Mouse (Mus musculus) heart, embryonic 11.5 days (tissue): Measurements from ENCODE around the gene Scrn1. TPM values are rescaled to one million over a fixed set of nuclear protein-coding genes. Genes with fewer than 3 reads are reported as not detected.

ENCODE experiments used
- ATAC-seq: fragments of 200-750 bp; cut with Nextera tagmentation; replicated peaks from 2 replicates; pipeline ENCODE4 v1.8.0; 2017; ENCODE audit warnings: moderate library complexity; ENCODE audit not compliant: insufficient number of reproducible peaks, low FRiP score, low TSS enrichment
- H3K27ac ChIP-seq: fragments of 300-500 bp; sonication (generic); 2 replicates; pipeline ENCODE4 v1.5.1; 2014; ENCODE audit warnings: mild to moderate bottlenecking, low read depth, low read length
- H3K27me3 ChIP-seq: fragments of 300-500 bp; sonication (generic); 2 replicates; pipeline ENCODE4 v1.6.1; 2014; ENCODE audit warnings: mild to moderate bottlenecking, low read length, mixed read lengths; ENCODE audit not compliant: control insufficient read depth, insufficient read depth
- H3K36me3 ChIP-seq: fragments of 300-500 bp; sonication (generic); 2 replicates; pipeline ENCODE4 v1.6.1; 2014; ENCODE audit warnings: mild to moderate bottlenecking, low read length, moderate library complexity, mixed read lengths; ENCODE audit not compliant: control insufficient read depth, insufficient read depth
- H3K4me1 ChIP-seq: fragments of 300-500 bp; sonication (generic); 2 replicates; pipeline ENCODE4 v1.6.1; 2014; ENCODE audit warnings: low read length; ENCODE audit not compliant: control insufficient read depth, insufficient read depth
- H3K4me2 ChIP-seq: fragments of 300-500 bp; sonication (generic); 2 replicates; pipeline ENCODE4 v1.6.1; 2014; ENCODE audit warnings: mild to moderate bottlenecking, moderate library complexity
- H3K4me3 ChIP-seq: fragments of 300-500 bp; sonication (generic); 2 replicates; pipeline ENCODE4 v1.5.1; 2014; ENCODE audit warnings: low read depth, low read length
- H3K9ac ChIP-seq: fragments of 300-500 bp; sonication (generic); 2 replicates; pipeline ENCODE4 v1.6.1; 2014; ENCODE audit warnings: mild to moderate bottlenecking, low read depth, low read length, moderate library complexity
- H3K9me3 ChIP-seq: fragments of 300-500 bp; sonication (generic); replicated peaks from 2 replicates; pipeline ENCODE4 v1.6.1; 2016; ENCODE audit warnings: low read length; ENCODE audit not compliant: control insufficient read depth
- WGBS: fragments of 180-500 bp; shearing (Covaris S2); extraction: QIAGEN DNeasy Blood & Tissue Kit; methylation state at CpG from one replicate; pipeline ENCODE4 v1.1.7; 2014; ENCODE audit not compliant: insufficient replicate concordance; 5-methylcytosine and 5-hydroxymethylcytosine counted together
- polyA plus RNA-seq: library from polyadenylated mRNA; unstranded; fragments of >200 nt; fragmentation: Nextera tagmentation; extraction: Ambion mirVana; gene quantifications from 2 replicates; pipeline ENCODE4 v1.2.1, GENCODE M21; 2014

Gene Scrn1
- polyA plus RNA-seq, 1 experiment from 2014 or later: 15.5 TPM

GRCm38 (mm10) chr6:54485435-54485901 lies 80.8 kb downstream of the Scrn1 start:
- no peaks in the 10 kb centered on the region for H3K36me3 ChIP-seq
- WGBS: 8% methylated on average over 25 of the region's 25 CpGs
- H3K4me3 ChIP-seq: peak overlapping the region; percentile 37
- H3K27ac ChIP-seq: no peak overlapping the region
- ATAC-seq: no peak; the same call in 1 of the 2 replicates
- H3K4me2 ChIP-seq: peak overlapping the region; percentile 72
- peak overlapping the region; percentile 58; the same call in 1 of the 2 replicates for H3K9ac ChIP-seq
- peaks cover 10% of the 10 kb centered on the region; the same call in 1 of the 2 replicates for H3K27me3 ChIP-seq
- no peaks in the 10 kb centered on the region for H3K9me3 ChIP-seq
- H3K4me1 ChIP-seq: no peaks in the 10 kb centered on the region

GRCm38 (mm10) chr6:54485000-54485399 lies 81.3 kb downstream of the Scrn1 start:
- WGBS: 15% methylated on average over 12 of the region's 12 CpGs
- H3K27ac ChIP-seq: no peak overlapping the region
- ATAC-seq: no peak
- H3K27me3 ChIP-seq: peaks cover 10% of the 10 kb centered on the region; the same call in 1 of the 2 replicates
- no peaks in the 10 kb centered on the region for H3K9me3 ChIP-seq
- no peak overlapping the region for H3K9ac ChIP-seq
- no peaks in the 10 kb centered on the region for H3K4me1 ChIP-seq
- H3K4me3 ChIP-seq: peak overlapping the region; percentile 37
- H3K36me3 ChIP-seq: no peaks in the 10 kb centered on the region
- peak overlapping the region; percentile 72 for H3K4me2 ChIP-seq

- Histone ChIP-seq H3K4me1 (0 out of 2 replicates have a peak, but pooled peaks cover 1% of the 10 kb centered on the region), H3K27ac (no peak overlapping the region), H3K36me3 (no peaks in the 10 kb centered on the region), H3K4me3 (no peak overlapping the region), H3K9ac (no peak overlapping the region), H3K27me3 (peaks cover 7% of the 10 kb centered on the region; the same call in 1 of the 2 replicates), H3K4me2 (no peak overlapping the region), H3K9me3 (no peaks in the 10 kb centered on the region)
- WGBS: 62% methylated on average over 15 of the region's 15 CpGs
- no peak for ATAC-seq
Observed at GRCm38 (mm10) chr6:54481390-54482112, 84.7 kb downstream of the Scrn1 start.

GRCm38 (mm10) chr6:54478646-54479324 lies 87.5 kb downstream of the Scrn1 start:
- Histone ChIP-seq H3K27me3 (no peaks in the 10 kb centered on the region), H3K4me1 (peaks cover 15% of the 10 kb centered on the region), H3K9me3 (no peaks in the 10 kb centered on the region), H3K9ac (no peak overlapping the region), H3K27ac (no peak overlapping the region), H3K4me3 (no peak overlapping the region), H3K4me2 (no peak overlapping the region), H3K36me3 (no peaks in the 10 kb centered on the region)
- 62% methylated on average over 5 of the region's 5 CpGs for WGBS
- no peak for ATAC-seq

GRCm38 (mm10) chr6:54475926-54476667 lies 90.2 kb downstream of the Scrn1 start:
- H3K4me2 ChIP-seq: no peak overlapping the region
- H3K36me3 ChIP-seq: no peaks in the 10 kb centered on the region
- no peak overlapping the region for H3K9ac ChIP-seq
- WGBS: 81% methylated on average over 19 of the region's 19 CpGs
- peaks cover 34% of the 10 kb centered on the region for H3K4me1 ChIP-seq
- no peak for ATAC-seq
- H3K27me3 ChIP-seq: no peaks in the 10 kb centered on the region
- no peak overlapping the region for H3K4me3 ChIP-seq
- no peaks in the 10 kb centered on the region for H3K9me3 ChIP-seq
- no peak overlapping the region for H3K27ac ChIP-seq

- H3K9ac ChIP-seq: no peak overlapping the region
- ATAC-seq: peak; percentile 62; the same call in 1 of the 2 replicates
Observed at GRCm38 (mm10) chr6:54472846-54473715, 93.2 kb downstream of the Scrn1 start.

GRCm38 (mm10) chr6:54471866-54472265 lies 94.4 kb downstream of the Scrn1 start:
- Histone ChIP-seq H3K9me3 (no peaks in the 10 kb centered on the region), H3K36me3 (no peaks in the 10 kb centered on the region), H3K27ac (0 out of 2 replicates have a peak overlapping the region, but pooled peaks have one; percentile 11), H3K4me3 (no peak overlapping the region), H3K27me3 (no peaks in the 10 kb centered on the region), H3K4me2 (no peak overlapping the region), H3K4me1 (peaks cover 41% of the 10 kb centered on the region), H3K9ac (no peak overlapping the region)
- no peak for ATAC-seq
- 67% methylated on average over 7 of the region's 7 CpGs for WGBS

More at GRCm38 (mm10) chr6:54472846-54473715, 93.2 kb downstream of the Scrn1 start:
- H3K4me1 ChIP-seq: peaks cover 34% of the 10 kb centered on the region
- no peaks in the 10 kb centered on the region for H3K36me3 ChIP-seq
- peak overlapping the region; percentile 59 for H3K27ac ChIP-seq
- H3K9me3 ChIP-seq: no peaks in the 10 kb centered on the region
- 46% methylated on average over 8 of the region's 8 CpGs for WGBS
- no peaks in the 10 kb centered on the region for H3K27me3 ChIP-seq
- H3K4me3 ChIP-seq: no peak overlapping the region
- no peak overlapping the region for H3K4me2 ChIP-seq
